Mouse (Mus musculus): ENCODE measurements around the gene Il2.

DNA sequence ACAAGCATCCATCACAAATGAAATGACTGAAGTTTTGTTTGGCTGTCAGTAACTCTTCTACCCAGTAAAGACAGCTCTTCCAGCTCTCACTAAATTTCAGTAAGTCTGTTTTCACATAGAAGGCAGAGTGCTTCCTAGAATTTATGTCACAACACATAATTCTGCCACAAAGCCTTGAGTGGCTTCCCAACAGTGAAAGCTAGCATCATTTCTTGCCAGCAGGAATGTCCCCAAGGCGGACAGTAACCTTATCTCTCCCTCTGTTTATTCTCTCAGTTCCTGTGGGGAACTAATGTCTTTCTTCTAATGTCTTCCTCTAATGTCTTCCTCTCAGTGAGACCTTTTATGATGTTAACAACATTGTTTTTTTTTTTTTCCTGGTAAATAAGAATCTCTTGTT lies 19.2 kb upstream of the Il2 start:
- TF ChIP-seq CTCF (IDR thresholded peaks at IDR 0.05; ENCODE audit: low read depth): no peak
- no peak for TF ChIP-seq EP300 (optimal IDR thresholded peaks at IDR 0.05)

Measured in stomach, postnatal 0 days (tissue).